Mouse (Mus musculus) hindbrain, embryonic 13.5 days (tissue): ENCODE data around the gene Trip10. TPM values are rescaled to one million over a fixed set of nuclear protein-coding genes. Genes with fewer than 3 reads are reported as not detected.

Experiments used
- ATAC-seq: fragments of 200-750 bp; cut with Nextera tagmentation; 2 replicates; pipeline ENCODE4 v1.8.0; 2017; ENCODE audit warnings: moderate TSS enrichment; ENCODE audit not compliant: low FRiP score
- H3K27ac ChIP-seq: fragments of 300-500 bp; sonication (generic); 2 replicates; pipeline ENCODE4 v1.5.1; 2015; ENCODE audit warnings: inconsistent platforms, mild to moderate bottlenecking, moderate library complexity
- H3K27me3 ChIP-seq: fragments of 300-500 bp; sonication (generic); 2 replicates; pipeline ENCODE4 v1.6.1; 2015; ENCODE audit warnings: mild to moderate bottlenecking, inconsistent platforms
- H3K36me3 ChIP-seq: fragments of 300-500 bp; sonication (generic); 2 replicates; pipeline ENCODE4 v1.6.1; 2015; ENCODE audit warnings: mild to moderate bottlenecking, inconsistent platforms
- H3K4me1 ChIP-seq: fragments of 300-500 bp; sonication (generic); replicated peaks from 2 replicates; pipeline ENCODE4 v1.6.1; 2015; ENCODE audit warnings: inconsistent platforms
- H3K4me2 ChIP-seq: fragments of 300-500 bp; sonication (generic); 2 replicates; pipeline ENCODE4 v1.6.1; 2015; ENCODE audit warnings: inconsistent platforms, mild to moderate bottlenecking, moderate library complexity
- H3K4me3 ChIP-seq: fragments of 300-500 bp; sonication (generic); 2 replicates; pipeline ENCODE4 v1.5.1; 2015; ENCODE audit warnings: mild to moderate bottlenecking, inconsistent platforms
- H3K9ac ChIP-seq: fragments of 300-500 bp; sonication (generic); 2 replicates; pipeline ENCODE4 v1.6.1; 2015; ENCODE audit warnings: mild to moderate bottlenecking, inconsistent platforms
- H3K9me3 ChIP-seq: fragments of 300-500 bp; sonication (generic); 2 replicates; pipeline ENCODE4 v1.6.1; 2016; ENCODE audit warnings: inconsistent platforms
- WGBS: fragments of 180-500 bp; shearing (Covaris S2); methylation state at CpG from one replicate; pipeline ENCODE4 v1.1.7; 2015; 5-methylcytosine and 5-hydroxymethylcytosine counted together
- polyA plus RNA-seq: library from polyadenylated mRNA; unstranded; fragments of >200 nt; fragmentation: Nextera tagmentation; extraction: Ambion mirVana; gene quantifications from 2 replicates; pipeline ENCODE4 v1.2.1, GENCODE M21; 2015

The Trip10 gene
- polyA plus RNA-seq, result 12.5 and 14.6 TPM in 2 replicates

- Histone ChIP-seq H3K27ac (peak within 1 kb of the TSS; percentile 88), H3K9ac (peak within 1 kb of the TSS; percentile 71), H3K9me3 (no peaks in the 10 kb centered on the region), H3K4me2 (peak within 1 kb of the TSS; percentile 90), H3K4me1 (peaks cover 43% of the 10 kb centered on the region), H3K36me3 (no peaks in the 10 kb centered on the region; the same call in 1 of the 2 replicates), H3K4me3 (peak within 1 kb of the TSS; percentile 54), H3K27me3 (0 out of 2 replicates have a peak, but pooled peaks cover 4% of the 10 kb centered on the region)
- WGBS, result under 1% methylated on average over 47 of the region's 52 CpGs
- ATAC-seq, result no peak
Measured at GRCm38 (mm10) chr17:57249186-57250181, at the start of gene Trip10. TSS of gene Trip10 (plus strand) at chr17:57249455.

DNA sequence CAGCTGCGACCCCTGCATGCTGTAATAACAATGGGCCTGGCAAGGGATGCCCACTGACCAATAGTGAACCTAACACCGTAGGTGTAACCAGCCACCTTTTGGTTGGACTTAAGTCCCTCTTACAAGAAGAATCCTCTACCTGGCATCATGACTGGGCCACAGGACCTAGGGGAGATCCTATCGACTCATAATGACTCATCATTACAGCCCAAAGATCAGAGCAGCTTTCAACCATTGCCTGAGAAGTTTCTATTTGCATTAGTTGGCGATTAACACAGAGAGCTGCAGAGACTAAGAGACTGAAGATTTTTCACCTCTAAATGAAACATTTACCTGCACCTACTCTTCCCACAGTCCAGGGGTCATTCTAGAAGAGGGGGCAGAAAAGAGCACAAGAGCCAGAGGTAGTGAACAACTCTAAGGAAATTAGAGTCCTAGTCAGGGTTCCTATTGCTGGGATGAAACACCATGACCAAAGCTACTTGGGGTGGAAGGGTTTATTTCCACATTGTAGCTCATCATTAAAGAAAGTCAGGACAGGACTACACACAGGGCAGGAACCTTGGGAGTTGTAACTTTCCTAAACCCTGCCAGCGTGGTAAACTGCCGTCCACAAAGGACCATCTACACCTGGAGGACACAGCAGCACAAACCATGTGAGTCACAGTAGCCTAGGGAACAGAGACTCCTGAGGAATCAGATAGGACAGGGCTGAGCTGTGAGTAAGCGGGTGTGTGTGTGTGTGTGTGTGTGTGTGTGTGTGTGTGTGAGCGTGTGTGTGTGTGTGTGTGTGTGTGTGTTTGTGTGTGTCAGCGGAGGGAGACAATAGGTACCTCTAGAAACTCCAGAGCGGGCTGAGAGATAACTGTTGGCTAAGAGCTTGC is 47.2 kb upstream of the Trip10 start:
- Histone ChIP-seq H3K4me3 (no peak overlapping the region), H3K9ac (no peak overlapping the region), H3K4me1 (no peaks in the 10 kb centered on the region), H3K36me3 (no peaks in the 10 kb centered on the region), H3K27me3 (no peaks in the 10 kb centered on the region), H3K4me2 (no peak overlapping the region), H3K9me3 (no peaks in the 10 kb centered on the region), H3K27ac (no peak overlapping the region)
- no peak for ATAC-seq
- WGBS, result 90% methylated on average over 10 of the region's 10 CpGs

DNA sequence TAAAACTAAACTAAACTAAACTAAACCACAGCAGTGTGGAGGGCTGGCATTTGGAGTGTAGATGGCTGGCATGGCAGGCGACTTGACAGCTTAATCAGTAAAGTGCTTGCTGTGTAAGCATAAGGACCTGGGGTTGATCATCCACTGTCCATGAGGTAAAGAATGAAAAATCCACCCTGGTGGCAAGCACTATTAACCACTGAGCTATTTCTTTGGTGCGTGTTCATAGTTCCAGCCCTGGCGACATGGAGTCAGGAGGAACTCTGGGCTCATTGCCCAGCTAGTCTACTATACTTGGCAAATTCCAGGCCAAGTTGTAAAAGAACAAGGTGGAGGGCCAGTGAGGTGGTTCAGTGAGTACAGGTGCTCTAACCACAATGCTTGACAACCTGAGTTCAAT is 41.3 kb upstream of the Trip10 start:
- Histone ChIP-seq H3K4me3 (no peak overlapping the region), H3K9me3 (no peaks in the 10 kb centered on the region), H3K36me3 (no peaks in the 10 kb centered on the region), H3K27me3 (no peaks in the 10 kb centered on the region), H3K27ac (no peak overlapping the region), H3K9ac (no peak overlapping the region), H3K4me2 (no peak overlapping the region), H3K4me1 (no peaks in the 10 kb centered on the region)
- 91% methylated on average over 3 of the region's 3 CpGs for WGBS
- ATAC-seq, result no peak

DNA sequence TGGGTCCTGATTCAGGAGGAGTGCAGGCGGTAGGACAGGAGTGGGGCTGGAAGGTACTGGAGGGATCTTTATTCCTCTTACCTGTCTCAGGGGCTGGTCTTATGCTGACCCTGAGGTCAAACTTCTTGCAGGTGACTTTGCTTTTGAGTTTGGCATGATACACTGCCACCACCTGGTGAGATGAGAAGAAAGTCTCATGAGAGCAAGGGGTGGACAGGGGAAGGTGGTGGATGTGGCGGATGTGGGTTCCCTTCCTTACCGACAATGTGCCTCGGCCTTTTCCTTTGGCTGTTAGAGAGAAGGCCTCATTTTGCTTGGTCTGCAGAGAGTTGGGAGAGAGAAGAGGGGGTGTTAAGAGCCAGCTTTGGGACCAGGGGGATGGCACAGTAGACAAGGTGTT is 39.9 kb upstream of the Trip10 start:
- Histone ChIP-seq H3K9me3 (no peaks in the 10 kb centered on the region), H3K36me3 (no peaks in the 10 kb centered on the region), H3K4me3 (no peak overlapping the region), H3K9ac (no peak overlapping the region), H3K27ac (no peak overlapping the region), H3K27me3 (no peaks in the 10 kb centered on the region), H3K4me2 (no peak overlapping the region), H3K4me1 (no peaks in the 10 kb centered on the region)
- no peak for ATAC-seq
- 80% methylated on average over 4 of the region's 4 CpGs for WGBS

DNA sequence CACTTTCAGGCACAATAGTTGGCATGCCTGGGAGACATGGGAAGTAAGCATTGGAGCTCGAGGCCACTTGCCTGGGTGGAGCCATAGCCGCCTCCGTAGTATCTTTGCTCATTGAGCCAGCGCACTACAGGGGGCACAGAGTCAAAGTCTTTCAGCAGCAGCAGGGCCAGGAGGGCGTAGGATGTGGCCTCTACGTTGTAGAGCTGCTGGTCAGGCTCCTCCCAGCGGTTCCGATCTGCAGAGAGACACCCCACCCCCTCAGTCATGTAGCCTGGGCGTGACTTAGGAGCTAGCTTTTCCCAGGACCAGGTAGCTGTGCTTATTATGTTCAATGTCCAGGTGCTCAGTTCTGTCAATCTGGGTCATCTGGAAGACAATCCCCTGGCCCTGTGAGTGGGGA is 37.8 kb upstream of the Trip10 start:
- 66% methylated on average over 9 of the region's 9 CpGs for WGBS
- H3K4me2 ChIP-seq, result no peak overlapping the region
- H3K9ac ChIP-seq, result no peak overlapping the region
- H3K36me3 ChIP-seq, result no peaks in the 10 kb centered on the region
- no peak overlapping the region for H3K27ac ChIP-seq
- no peaks in the 10 kb centered on the region for H3K9me3 ChIP-seq
- H3K4me1 ChIP-seq, result peaks cover 3% of the 10 kb centered on the region; the same call in 1 of the 2 replicates
- H3K4me3 ChIP-seq, result no peak overlapping the region
- no peaks in the 10 kb centered on the region for H3K27me3 ChIP-seq
- ATAC-seq, result no peak

DNA sequence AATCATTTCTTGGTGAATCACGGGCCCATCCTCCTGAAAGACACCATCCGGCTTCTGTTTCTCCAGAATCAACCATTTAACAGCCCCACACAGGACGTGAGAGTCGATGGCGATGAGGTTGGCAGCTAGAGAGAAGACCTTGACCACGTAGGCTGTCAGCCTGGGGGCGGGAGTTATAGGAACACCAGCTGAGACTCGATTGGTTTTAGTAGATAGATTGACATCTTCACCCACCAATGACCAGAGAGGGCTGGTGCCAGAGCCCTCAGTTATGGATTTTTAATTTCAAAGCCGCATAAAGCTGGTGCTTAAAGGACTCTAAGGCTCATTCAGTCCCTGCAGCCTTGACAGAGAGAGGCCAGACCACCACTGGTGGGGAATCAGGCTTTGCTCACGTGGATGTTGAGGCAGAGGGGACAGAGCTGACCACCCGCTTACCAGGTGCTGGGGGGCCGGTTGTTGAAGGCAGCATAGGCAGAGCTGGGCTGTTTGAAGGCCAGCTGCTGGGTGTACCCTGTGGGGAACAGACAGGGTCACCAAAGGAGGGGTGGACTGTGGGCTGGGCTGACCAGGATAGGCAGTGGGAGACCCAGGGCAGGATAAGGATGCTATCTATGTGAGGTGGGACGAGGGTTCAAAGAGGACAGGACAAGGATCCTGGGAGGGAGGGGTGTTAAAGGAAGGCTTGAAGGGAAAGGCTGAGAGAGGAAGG is 34.4 kb upstream of the Trip10 start:
- Histone ChIP-seq H3K36me3 (no peaks in the 10 kb centered on the region), H3K4me3 (peak overlapping the region; percentile 11; the same call in 1 of the 2 replicates), H3K4me2 (peak overlapping the region; percentile 39), H3K9ac (peak overlapping the region; percentile 46; the same call in 1 of the 2 replicates), H3K27me3 (no peaks in the 10 kb centered on the region), H3K27ac (no peak overlapping the region), H3K4me1 (peaks cover 9% of the 10 kb centered on the region), H3K9me3 (no peaks in the 10 kb centered on the region)
- WGBS, result 52% methylated on average over 13 of the region's 13 CpGs
- peak; percentile 82 for ATAC-seq

DNA sequence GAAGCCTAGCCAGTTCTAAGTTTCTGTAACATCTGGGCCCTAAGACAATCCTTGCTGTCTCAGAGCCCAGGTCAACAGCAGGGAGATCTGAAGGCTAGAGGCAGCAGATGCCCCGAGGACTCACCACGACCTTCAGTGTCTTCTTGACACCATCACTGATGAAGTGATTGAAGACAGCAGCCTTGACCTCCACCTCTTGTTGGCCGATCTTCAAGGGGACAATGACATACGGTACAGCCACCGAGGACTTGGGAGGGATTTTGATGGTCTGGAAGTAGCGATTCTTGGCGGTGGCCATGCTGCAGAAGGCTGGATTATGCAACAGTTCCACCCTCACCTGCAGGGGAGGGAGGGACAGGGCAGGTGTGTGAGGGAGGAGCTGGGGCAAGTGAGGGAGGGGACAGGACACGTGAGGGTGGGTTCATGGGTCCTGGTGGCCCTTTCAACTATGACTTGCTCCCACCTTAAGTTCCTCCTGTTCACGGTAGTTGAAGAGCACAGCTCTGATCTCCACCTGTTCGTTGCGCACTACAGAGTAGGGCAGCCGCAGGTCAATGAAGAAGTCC is 30.8 kb upstream of the Trip10 start:
- Histone ChIP-seq H3K9ac (no peak overlapping the region), H3K27ac (no peak overlapping the region), H3K36me3 (no peaks in the 10 kb centered on the region), H3K4me1 (peaks cover 9% of the 10 kb centered on the region), H3K27me3 (no peaks in the 10 kb centered on the region; the same call in 1 of the 2 replicates), H3K9me3 (no peaks in the 10 kb centered on the region), H3K4me3 (no peak overlapping the region), H3K4me2 (no peak overlapping the region)
- ATAC-seq, result no peak
- 81% methylated on average over 12 of the region's 12 CpGs for WGBS

- WGBS, result 24% methylated on average over 11 of the region's 11 CpGs
- Histone ChIP-seq H3K4me3 (no peak overlapping the region), H3K36me3 (no peaks in the 10 kb centered on the region), H3K4me1 (peaks cover 9% of the 10 kb centered on the region), H3K27me3 (peaks cover 2% of the 10 kb centered on the region; the same call in 1 of the 2 replicates), H3K4me2 (no peak overlapping the region), H3K9me3 (no peaks in the 10 kb centered on the region), H3K27ac (no peak overlapping the region), H3K9ac (no peak overlapping the region)
- no peak for ATAC-seq
Measured at GRCm38 (mm10) chr17:57219167-57219883, 29.9 kb upstream of the Trip10 start.

DNA sequence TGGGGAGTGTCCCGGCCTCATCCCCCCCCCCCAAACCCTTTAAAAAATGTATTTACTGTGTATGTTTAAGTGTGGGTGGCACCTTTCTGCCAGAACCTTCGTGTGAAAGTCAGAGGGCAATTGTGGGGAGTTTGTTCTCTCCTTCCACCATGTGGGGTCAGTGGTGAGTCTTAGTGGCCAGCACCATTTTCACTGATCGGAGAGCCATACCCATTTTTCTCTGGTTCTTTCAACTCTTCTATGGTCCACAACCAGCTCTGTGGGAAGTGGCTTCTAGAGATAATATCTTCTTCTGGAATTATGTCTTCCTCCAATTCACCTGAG is 29.4 kb upstream of the Trip10 start:
- Histone ChIP-seq H3K36me3 (no peaks in the 10 kb centered on the region), H3K27me3 (peaks cover 5% of the 10 kb centered on the region; the same call in 1 of the 2 replicates), H3K4me1 (peaks cover 9% of the 10 kb centered on the region), H3K27ac (no peak overlapping the region), H3K4me2 (no peak overlapping the region), H3K4me3 (no peak overlapping the region), H3K9me3 (no peaks in the 10 kb centered on the region), H3K9ac (no peak overlapping the region)
- no peak for ATAC-seq
- WGBS, result 20% methylated on average over 3 of the region's 3 CpGs

GRCm38 (mm10) chr17:57221911-57222310 is 27.3 kb upstream of the Trip10 start:
- no peak overlapping the region for H3K9ac ChIP-seq
- H3K36me3 ChIP-seq, result no peaks in the 10 kb centered on the region
- no peaks in the 10 kb centered on the region for H3K9me3 ChIP-seq
- H3K4me3 ChIP-seq, result no peak overlapping the region
- WGBS, result 88% methylated on average over 4 of the region's 4 CpGs
- H3K4me2 ChIP-seq, result no peak overlapping the region
- peaks cover 12% of the 10 kb centered on the region; the same call in 1 of the 2 replicates for H3K27me3 ChIP-seq
- no peak overlapping the region for H3K27ac ChIP-seq
- no peak for ATAC-seq
- H3K4me1 ChIP-seq, result peaks cover 6% of the 10 kb centered on the region; the same call in 1 of the 2 replicates

DNA sequence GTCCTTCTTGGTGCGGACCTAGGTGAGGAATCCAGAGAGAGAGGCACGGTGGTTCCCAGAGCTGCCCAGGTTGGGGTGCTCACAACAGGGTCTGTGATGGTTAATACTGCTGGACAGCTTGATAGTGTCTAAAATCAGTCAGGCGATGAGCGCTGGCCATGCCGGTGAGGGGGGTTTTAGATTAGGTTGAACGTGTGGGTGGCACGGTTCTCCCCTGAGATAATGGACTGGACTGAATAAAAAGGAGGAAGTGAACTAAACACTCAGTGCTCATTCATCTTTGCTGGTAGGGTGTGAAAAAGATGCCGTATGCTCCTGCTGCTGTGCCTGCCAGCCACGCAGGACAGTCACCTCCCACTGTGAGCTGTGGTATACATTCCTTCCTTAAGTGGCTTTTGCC is 25.9 kb upstream of the Trip10 start:
- Histone ChIP-seq H3K4me2 (no peak overlapping the region), H3K27ac (no peak overlapping the region), H3K9ac (no peak overlapping the region), H3K27me3 (peaks cover 12% of the 10 kb centered on the region; the same call in 1 of the 2 replicates), H3K36me3 (no peaks in the 10 kb centered on the region), H3K4me1 (peaks cover 6% of the 10 kb centered on the region; the same call in 1 of the 2 replicates), H3K9me3 (no peaks in the 10 kb centered on the region), H3K4me3 (no peak overlapping the region)
- no peak for ATAC-seq
- WGBS, result 78% methylated on average over 9 of the region's 9 CpGs
